Mouse (Mus musculus) limb, embryonic 14.5 days (tissue): Measurements from ENCODE around the gene Amt. TPM values are rescaled to one million over a fixed set of nuclear protein-coding genes. Genes with fewer than 3 reads are reported as not detected.
A peak's percentile ranks its signal among the peaks of the same experiment; 100 is the strongest.

Source experiments
- ATAC-seq: fragments of 200-750 bp; cut with Nextera tagmentation; 2 replicates; pipeline ENCODE4 v1.8.0; 2017; ENCODE audit warnings: low read depth, moderate number of reproducible peaks, moderate TSS enrichment; ENCODE audit not compliant: low FRiP score
- DNase-seq: peaks from one replicate; pipeline ENCODE4 v3.0.0-alpha.2; 2015; ENCODE audit warnings: low spot score
- H3K27ac ChIP-seq: fragments of 300-500 bp; sonication (generic); replicated peaks from 2 replicates; pipeline ENCODE4 v1.5.1; 2014; ENCODE audit warnings: low read depth, mild to moderate bottlenecking, low read length, moderate library complexity, mixed read lengths
- H3K27me3 ChIP-seq: fragments of 300-500 bp; sonication (generic); 2 replicates; pipeline ENCODE4 v1.6.1; 2014; ENCODE audit warnings: low read length, mixed read lengths; ENCODE audit not compliant: control insufficient read depth, insufficient read depth
- H3K36me3 ChIP-seq: fragments of 300-500 bp; sonication (generic); 2 replicates; pipeline ENCODE4 v1.6.1; 2014; ENCODE audit warnings: mild to moderate bottlenecking, low read length, moderate library complexity, mixed read lengths; ENCODE audit not compliant: control insufficient read depth, insufficient read depth
- H3K4me1 ChIP-seq: fragments of 300-500 bp; sonication (generic); 2 replicates; pipeline ENCODE4 v1.6.1; 2014; ENCODE audit warnings: antibody characterized with exemption, low read length, mixed read lengths; ENCODE audit not compliant: control insufficient read depth, insufficient read depth
- H3K4me2 ChIP-seq: fragments of 300-500 bp; sonication (generic); replicated peaks from 2 replicates; pipeline ENCODE4 v1.6.1; 2014; ENCODE audit warnings: low read depth, mild to moderate bottlenecking, low read length, moderate library complexity; ENCODE audit not compliant: severe bottlenecking
- H3K4me3 ChIP-seq: fragments of 300-500 bp; sonication (generic); replicated peaks from 2 replicates; pipeline ENCODE4 v1.5.1; 2014; ENCODE audit warnings: low read length
- H3K9ac ChIP-seq: fragments of 300-500 bp; sonication (generic); 2 replicates; pipeline ENCODE4 v1.6.1; 2014; ENCODE audit warnings: mild to moderate bottlenecking, low read depth, low read length, moderate library complexity; ENCODE audit not compliant: severe bottlenecking
- H3K9me3 ChIP-seq: fragments of 300-500 bp; sonication (generic); 2 replicates; pipeline ENCODE4 v1.6.1; 2016; ENCODE audit warnings: low read length; ENCODE audit not compliant: control insufficient read depth
- POLR2A ChIP-seq: fragments of 200-500 bp; IDR thresholded peaks from 2 replicates; pipeline ENCODE4 v1.8.0; 2012; ENCODE audit warnings: inconsistent platforms, mild to moderate bottlenecking, moderate library complexity, borderline replicate concordance; ENCODE audit not compliant: insufficient read depth, insufficient read length; ENCODE audit errors: extremely low read depth
- WGBS: fragments of 180-500 bp; shearing (Covaris S2); extraction: QIAGEN DNeasy Blood & Tissue Kit; methylation state at CpG from one replicate; pipeline ENCODE4 v1.1.7; 2014; 5-methylcytosine and 5-hydroxymethylcytosine counted together
- polyA plus RNA-seq, 2 experiments: library from polyadenylated mRNA; depleted of rRNA in 1 of 2; stranded (reverse) in 1 of 2; unstranded in 1 of 2; fragments of >200 nt; fragmentation: Nextera tagmentation in 1 of 2; extraction: Ambion mirVana in 1 of 2; gene quantifications; 2 replicates each; pipeline versions ENCODE4 v1.2.1 to v1.2.3; 2012 to 2014

The Amt gene
- polyA plus RNA-seq, 2 experiments: 6.9 to 28.2 TPM

- DNase-seq: no peak
- H3K27ac ChIP-seq: peak overlapping the region; percentile 95
Measured at GRCm38 (mm10) chr9:108340258-108341138, 43.8 kb downstream of the Amt start.

GRCm38 (mm10) chr9:108341139-108341475, 44.5 kb downstream of the Amt start:
- Histone ChIP-seq H3K9ac (no peak overlapping the region), H3K4me1 (peaks cover 16% of the 10 kb centered on the region), H3K36me3 (peaks cover 10% of the 10 kb centered on the region), H3K4me2 (no peak overlapping the region), H3K4me3 (no peak overlapping the region), H3K9me3 (no peaks in the 10 kb centered on the region), H3K27me3 (no peaks in the 10 kb centered on the region), H3K27ac (no peak overlapping the region)
- ATAC-seq (no peak), DNase-seq (no peak)
- 87% methylated on average over 5 of the region's 5 CpGs for WGBS
- no peak for TF ChIP-seq POLR2A

More at GRCm38 (mm10) chr9:108340258-108341138, 43.8 kb downstream of the Amt start:
- H3K4me3 ChIP-seq: peak overlapping the region; percentile 78
- no peaks in the 10 kb centered on the region for H3K27me3 ChIP-seq
- H3K36me3 ChIP-seq: peaks cover 12% of the 10 kb centered on the region
- peak overlapping the region; percentile 84 for H3K9ac ChIP-seq
- WGBS: 64% methylated on average over 10 of the region's 10 CpGs
- H3K9me3 ChIP-seq: no peaks in the 10 kb centered on the region
- no peak for ATAC-seq
- peaks cover 16% of the 10 kb centered on the region for H3K4me1 ChIP-seq
- no peak for TF ChIP-seq POLR2A
- H3K4me2 ChIP-seq: peak overlapping the region; percentile 82

- H3K9ac ChIP-seq: no peak overlapping the region
- no peaks in the 10 kb centered on the region for H3K27me3 ChIP-seq
- no peak overlapping the region for H3K4me2 ChIP-seq
Measured at GRCm38 (mm10) chr9:108341801-108342200, 45.1 kb downstream of the Amt start.

GRCm38 (mm10) chr9:108342301-108342831, 45.7 kb downstream of the Amt start:
- H3K36me3 ChIP-seq: peaks cover 7% of the 10 kb centered on the region
- no peak overlapping the region for H3K4me3 ChIP-seq
- no peaks in the 10 kb centered on the region for H3K27me3 ChIP-seq
- H3K9ac ChIP-seq: no peak overlapping the region
- H3K9me3 ChIP-seq: no peaks in the 10 kb centered on the region
- 21% methylated on average over 5 of the region's 5 CpGs for WGBS
- no peak for DNase-seq
- H3K4me2 ChIP-seq: no peak overlapping the region
- no peak overlapping the region for H3K27ac ChIP-seq
- no peak for ATAC-seq
- TF ChIP-seq POLR2A: no peak
- H3K4me1 ChIP-seq: peaks cover 16% of the 10 kb centered on the region

More at GRCm38 (mm10) chr9:108341801-108342200, 45.1 kb downstream of the Amt start:
- no peak for DNase-seq
- no peak for TF ChIP-seq POLR2A
- no peaks in the 10 kb centered on the region for H3K9me3 ChIP-seq
- H3K4me1 ChIP-seq: peaks cover 16% of the 10 kb centered on the region
- peaks cover 7% of the 10 kb centered on the region for H3K36me3 ChIP-seq
- H3K27ac ChIP-seq: no peak overlapping the region
- no peak for ATAC-seq
- H3K4me3 ChIP-seq: no peak overlapping the region

- H3K27ac ChIP-seq: no peak overlapping the region
- no peak overlapping the region for H3K4me2 ChIP-seq
- no peak overlapping the region for H3K9ac ChIP-seq
- ATAC-seq: no peak
- no peak for TF ChIP-seq POLR2A
- peaks cover 15% of the 10 kb centered on the region for H3K4me1 ChIP-seq
- no peak for DNase-seq
- no peaks in the 10 kb centered on the region for H3K36me3 ChIP-seq
- 80% methylated on average over 3 of the region's 3 CpGs for WGBS
- H3K27me3 ChIP-seq: no peaks in the 10 kb centered on the region
- no peaks in the 10 kb centered on the region for H3K9me3 ChIP-seq
- H3K4me3 ChIP-seq: no peak overlapping the region
Measured at GRCm38 (mm10) chr9:108343331-108343730, 46.7 kb downstream of the Amt start.
